Mouse (Mus musculus): ENCODE measurements around the gene Vps53. TPM values are rescaled to one million over a fixed set of nuclear protein-coding genes. Genes with fewer than 3 reads are reported as not detected.

The Vps53 gene
- polyA plus RNA-seq, 1 experiment from 2014 or later, result 17.2 TPM

DNA sequence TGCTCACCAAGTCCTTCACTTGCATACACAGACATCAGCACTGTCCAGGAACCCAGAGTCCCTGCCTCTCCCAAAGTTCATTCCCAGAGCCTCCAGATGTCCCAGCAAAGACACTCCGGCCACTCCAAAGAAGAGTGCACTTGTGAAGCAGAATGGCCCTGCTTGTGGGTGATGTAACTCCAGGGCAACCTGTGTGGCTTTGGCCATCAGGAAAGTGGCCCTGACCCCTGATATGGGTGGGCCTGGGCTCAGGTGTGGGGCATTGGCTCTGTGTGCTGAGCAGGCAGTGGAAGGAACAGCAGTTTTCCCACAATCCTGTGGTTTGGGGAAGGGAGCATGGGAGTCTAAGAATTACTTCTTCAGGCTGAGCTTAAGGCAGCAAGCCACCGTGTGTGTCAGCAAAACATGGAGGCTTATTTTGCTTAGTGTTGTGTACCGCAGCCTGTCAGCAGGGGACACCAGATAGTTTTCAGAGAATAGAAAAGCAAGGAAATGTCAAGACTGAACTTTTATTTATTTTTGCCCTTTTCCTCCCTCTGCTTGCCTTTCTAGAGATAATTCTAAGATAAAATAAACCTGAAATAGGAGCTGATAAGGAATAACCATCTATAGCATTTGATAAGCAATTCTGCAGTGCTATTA lies 178.1 kb downstream of the Vps53 start:
- DNase-seq (no peak), ATAC-seq (ENCODE audit: low read depth) (no peak)
- 59% methylated on average over 3 of the region's 3 CpGs for WGBS (ENCODE audit: insufficient replicate concordance)
- H3K4me2 ChIP-seq, result no peak overlapping the region
- no peak overlapping the region for H3K4me3 ChIP-seq (replicated peaks)
- no peak overlapping the region for H3K9ac ChIP-seq
- no peaks in the 10 kb centered on the region for H3K9me3 ChIP-seq (replicated peaks)
- H3K27ac ChIP-seq, result no peak overlapping the region
- no peaks in the 10 kb centered on the region for H3K36me3 ChIP-seq
- H3K4me1 ChIP-seq (replicated peaks), result no peaks in the 10 kb centered on the region
- peaks cover 23% of the 10 kb centered on the region for H3K27me3 ChIP-seq

- no peak overlapping the region for H3K9ac ChIP-seq
- H3K9me3 ChIP-seq (replicated peaks), result no peaks in the 10 kb centered on the region
- 71% methylated on average over 5 of the region's 5 CpGs for WGBS (ENCODE audit: insufficient replicate concordance)
- no peak for ATAC-seq (ENCODE audit: low read depth)
- no peak overlapping the region for H3K4me2 ChIP-seq
- no peak overlapping the region for H3K4me3 ChIP-seq (replicated peaks)
- H3K4me1 ChIP-seq (replicated peaks), result no peaks in the 10 kb centered on the region
- H3K36me3 ChIP-seq, result no peaks in the 10 kb centered on the region
- no peak for DNase-seq
- H3K27ac ChIP-seq, result no peak overlapping the region
- H3K27me3 ChIP-seq, result peaks cover 23% of the 10 kb centered on the region
Measured at GRCm38 (mm10) chr11:76000701-76001100, 178.7 kb downstream of the Vps53 start.

GRCm38 (mm10) chr11:75999440-76000155 lies 179.8 kb downstream of the Vps53 start, which contains the start of gene 1700016K19Rik:
Gene 1700016K19Rik (plus strand): TSS chr11:75999912.
- H3K9ac ChIP-seq, result no peak within 1 kb of the TSS
- H3K27me3 ChIP-seq, result peaks cover 23% of the 10 kb centered on the region
- H3K4me3 ChIP-seq (replicated peaks), result peak within 1 kb of the TSS; percentile 53
- no peak for ATAC-seq (ENCODE audit: low read depth)
- H3K9me3 ChIP-seq (replicated peaks), result no peaks in the 10 kb centered on the region
- no peak within 1 kb of the TSS for H3K27ac ChIP-seq
- H3K36me3 ChIP-seq, result no peaks in the 10 kb centered on the region
- WGBS (ENCODE audit: insufficient replicate concordance), result 11% methylated on average over 36 of the region's 36 CpGs
- H3K4me1 ChIP-seq (replicated peaks), result no peaks in the 10 kb centered on the region
- H3K4me2 ChIP-seq, result peak within 1 kb of the TSS; percentile 65
- peak; percentile 36 for DNase-seq

Other genes starting within 250 kb of the Vps53 start
- 0.31 and 0.43 TPM in 2 replicates for gene Rph3al, start 241.2 kb downstream of the Vps53 start, polyA plus RNA-seq (2015; fragmentation: Nextera tagmentation; extraction: Ambion mirVana)
- gene 1700016K19Rik, start 179.7 kb downstream of the Vps53 start, polyA plus RNA-seq (2015; fragmentation: Nextera tagmentation; extraction: Ambion mirVana), result not detected in 2 replicates
- gene Rflnb, start 151.9 kb downstream of the Vps53 start, polyA plus RNA-seq (2015; fragmentation: Nextera tagmentation; extraction: Ambion mirVana), result 3.0 and 3.1 TPM in 2 replicates
- 4.5 and 5.4 TPM in 2 replicates for gene Fam57a, start within 50 bp of the Vps53 start, polyA plus RNA-seq (2015; fragmentation: Nextera tagmentation; extraction: Ambion mirVana)
- 0.41 and 0.43 TPM in 2 replicates for gene Dbil5, start 38.0 kb upstream of the Vps53 start, polyA plus RNA-seq (2015; fragmentation: Nextera tagmentation; extraction: Ambion mirVana)
- gene Gemin4, start 38.0 kb upstream of the Vps53 start, polyA plus RNA-seq (2015; fragmentation: Nextera tagmentation; extraction: Ambion mirVana), result 22.5 and 24.6 TPM in 2 replicates
- 23.9 and 25.2 TPM in 2 replicates for gene Mrm3, start 64.1 kb upstream of the Vps53 start, polyA plus RNA-seq (2015; fragmentation: Nextera tagmentation; extraction: Ambion mirVana)
- 72.5 and 76.5 TPM in 2 replicates for gene Glod4, start 64.1 kb upstream of the Vps53 start, polyA plus RNA-seq (2015; fragmentation: Nextera tagmentation; extraction: Ambion mirVana)
- 3.2 and 3.5 TPM in 2 replicates for gene Nxn, start 219.5 kb upstream of the Vps53 start, polyA plus RNA-seq (2015; fragmentation: Nextera tagmentation; extraction: Ambion mirVana)
- 52.7 and 54.1 TPM in 2 replicates for gene Timm22, start 227.3 kb upstream of the Vps53 start, polyA plus RNA-seq (2015; fragmentation: Nextera tagmentation; extraction: Ambion mirVana)

Data from liver, embryonic 13.5 days (tissue).